Mouse (Mus musculus) hematopoietic multipotent progenitor cell, adult 10-12 weeks (in vitro differentiated cells): ENCODE measurements around the gene Keap1. TPM values are rescaled to one million over a fixed set of nuclear protein-coding genes. Genes with fewer than 3 reads are reported as not detected.

ENCODE experiments used
- polyA plus RNA-seq: library from polyadenylated mRNA; stranded (reverse); fragments of >175 nt; gene quantifications from 2 replicates; pipeline ENCODE4 v1.2.3, GENCODE M21; 2012; ENCODE audit warnings: low replicate concordance

The Keap1 gene
- polyA plus RNA-seq = 49.8 and 76.0 TPM in 2 replicates

GRCm38 (mm10) chr9:21238733-21239464, at the start of gene Keap1:
Keap1 (minus strand) TSS chr9:21239361.

GRCm38 (mm10) chr9:21287571-21288402, 48.6 kb upstream of the Keap1 start, which contains the start of gene Kri1:
Kri1 (minus strand) TSS chr9:21287969.

DNA sequence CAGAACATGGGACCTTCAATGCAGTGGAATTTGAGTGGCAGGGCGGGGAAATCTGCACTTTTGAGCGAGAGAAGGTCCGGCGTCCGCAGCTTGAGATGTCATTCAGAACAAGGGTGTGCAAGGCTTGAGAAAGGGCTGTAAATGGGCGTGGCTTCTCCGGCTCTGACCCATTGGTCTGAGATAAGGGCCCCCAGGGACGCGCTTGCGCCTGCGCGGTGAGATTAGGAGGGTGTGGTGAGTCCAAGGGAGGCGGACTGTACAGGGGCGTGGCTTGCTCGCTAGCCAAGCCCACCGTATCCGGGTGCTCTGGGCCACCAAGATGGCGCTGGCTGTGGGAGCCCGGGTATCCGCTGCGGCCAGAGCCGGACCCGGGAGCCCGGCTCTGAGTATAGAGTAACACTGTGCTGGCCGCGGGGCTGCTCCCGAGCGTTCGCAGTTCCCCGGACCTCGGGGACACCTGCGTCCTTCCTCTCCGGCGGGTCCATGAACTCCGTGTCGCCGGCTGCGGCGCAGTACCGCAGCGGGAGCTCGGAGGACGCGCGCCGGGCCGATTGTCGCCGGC, 25.9 kb upstream of the Keap1 start, which contains the start of gene Atg4d:
TSS of gene Atg4d (plus strand) at position 294 of the 562 bp plus-strand sequence.

GRCm38 (mm10) chr9:21248326-21248725, 9.2 kb upstream of the Keap1 start, which contains the start of gene S1pr5:
S1pr5 (minus strand) TSS chr9:21248443.

Other genes starting within 250 kb of the Keap1 start
- gene Mrpl4, start 236.6 kb downstream of the Keap1 start, polyA plus RNA-seq = 45.9 and 87.9 TPM in 2 replicates
- 37.9 and 60.7 TPM in 2 replicates for gene Icam1, start 223.4 kb downstream of the Keap1 start, polyA plus RNA-seq
- gene Icam4, start 210.0 kb downstream of the Keap1 start, polyA plus RNA-seq = 2.4 and 30.5 TPM in 2 replicates
- 1.2 and 1.5 TPM in 2 replicates for gene Icam5, start 207.3 kb downstream of the Keap1 start, polyA plus RNA-seq
- gene Zglp1, start 172.3 kb downstream of the Keap1 start, polyA plus RNA-seq = 4.7 and 6.8 TPM in 2 replicates
- 0.26 and 0.64 TPM in 2 replicates for gene Gm49373, start 166.3 kb downstream of the Keap1 start, polyA plus RNA-seq
- 24.8 and 46.2 TPM in 2 replicates for gene Fdx1l, start 165.7 kb downstream of the Keap1 start, polyA plus RNA-seq
- gene Gm38431, start 147.4 kb downstream of the Keap1 start, polyA plus RNA-seq = 43.7 and 103 TPM in 2 replicates
- 182 and 466 TPM in 2 replicates for gene Raver1, start 147.4 kb downstream of the Keap1 start, polyA plus RNA-seq
- gene Tyk2, start 108.1 kb downstream of the Keap1 start, polyA plus RNA-seq = 47.9 and 58.5 TPM in 2 replicates
- gene Cdc37, start 89.4 kb downstream of the Keap1 start, polyA plus RNA-seq = 137 and 226 TPM in 2 replicates
- 9.8 and 19.5 TPM in 2 replicates for gene Pde4a, start 73.6 kb downstream of the Keap1 start, polyA plus RNA-seq
- gene S1pr5, start 9.1 kb upstream of the Keap1 start, polyA plus RNA-seq = 11.6 and 51.4 TPM in 2 replicates
- gene Atg4d, start 25.9 kb upstream of the Keap1 start, polyA plus RNA-seq = 33.9 and 64.0 TPM in 2 replicates
- 46.0 and 65.5 TPM in 2 replicates for gene Kri1, start 48.6 kb upstream of the Keap1 start, polyA plus RNA-seq
- gene Cdkn2d, start 52.0 kb upstream of the Keap1 start, polyA plus RNA-seq = 41.8 and 71.5 TPM in 2 replicates
- 0.49 and 2.3 TPM in 2 replicates for gene Ap1m2, start 73.0 kb upstream of the Keap1 start, polyA plus RNA-seq
- gene Slc44a2, start 81.3 kb upstream of the Keap1 start, polyA plus RNA-seq = 192 and 204 TPM in 2 replicates
- gene Ilf3, start 128.5 kb upstream of the Keap1 start, polyA plus RNA-seq = 61.2 and 70.8 TPM in 2 replicates
- 38.9 and 44.8 TPM in 2 replicates for gene Qtrt1, start 172.5 kb upstream of the Keap1 start, polyA plus RNA-seq
- 702 and 1,736 TPM in 2 replicates for gene Dnm2, start 185.5 kb upstream of the Keap1 start, polyA plus RNA-seq